Mouse (Mus musculus): ENCODE measurements around the gene Arhgap27.
"Not testable (repeated sequence)": the region's sequence is repeated elsewhere in the genome, so short reads cannot be mapped to it uniquely, and the experiment has no call there.

Gene Arhgap27

DNA sequence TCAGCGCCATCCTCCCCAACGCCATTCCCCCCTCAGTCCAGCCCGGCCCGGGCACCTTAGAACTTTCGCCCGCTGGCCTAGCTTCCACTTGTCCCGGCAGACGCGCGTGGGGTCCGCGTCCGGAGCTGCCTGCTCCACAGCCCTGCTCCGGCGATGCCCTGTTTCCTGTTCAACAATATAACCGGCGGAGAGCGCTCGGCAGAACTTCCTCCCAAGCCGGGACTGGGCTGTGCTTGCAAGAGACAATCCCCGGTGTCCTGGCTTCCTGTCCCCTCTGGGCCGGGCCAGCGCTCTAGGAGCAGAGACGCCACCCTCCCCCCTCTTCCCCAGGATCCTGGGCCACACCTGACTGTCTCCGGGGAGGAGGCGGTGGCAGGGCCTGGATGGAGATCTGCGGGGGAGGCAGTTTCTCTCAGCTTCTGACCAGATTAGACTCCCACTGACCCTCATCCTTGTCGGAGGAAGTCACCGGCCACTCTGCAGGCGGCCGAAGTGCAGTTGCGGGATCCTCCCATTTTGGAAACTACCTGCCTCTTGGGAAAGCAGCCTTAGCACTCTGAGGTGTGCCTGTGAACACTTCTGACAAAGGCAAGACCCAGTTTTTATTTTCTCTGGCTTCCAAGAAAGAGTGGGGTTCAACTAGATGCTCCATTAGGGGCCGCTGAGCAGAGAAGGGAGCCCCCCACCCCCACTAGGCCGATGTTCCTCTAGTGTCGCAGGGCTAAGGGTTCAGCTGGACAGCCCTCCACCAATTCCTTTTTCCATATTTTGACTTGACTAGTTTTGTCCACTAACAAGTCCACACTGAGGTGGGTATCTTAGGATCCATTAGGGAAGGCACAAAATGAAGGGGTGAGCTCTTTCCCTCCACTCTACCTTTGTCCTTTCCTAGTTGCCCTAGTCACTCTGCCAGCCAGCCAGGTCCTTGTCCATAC is at the start of gene Arhgap27:
Gene Arhgap27 (minus strand): TSS at position 479 of the 935 bp plus-strand sequence.
- peak; percentile 61 for DNase-seq (ENCODE audit: low spot score)

DNA sequence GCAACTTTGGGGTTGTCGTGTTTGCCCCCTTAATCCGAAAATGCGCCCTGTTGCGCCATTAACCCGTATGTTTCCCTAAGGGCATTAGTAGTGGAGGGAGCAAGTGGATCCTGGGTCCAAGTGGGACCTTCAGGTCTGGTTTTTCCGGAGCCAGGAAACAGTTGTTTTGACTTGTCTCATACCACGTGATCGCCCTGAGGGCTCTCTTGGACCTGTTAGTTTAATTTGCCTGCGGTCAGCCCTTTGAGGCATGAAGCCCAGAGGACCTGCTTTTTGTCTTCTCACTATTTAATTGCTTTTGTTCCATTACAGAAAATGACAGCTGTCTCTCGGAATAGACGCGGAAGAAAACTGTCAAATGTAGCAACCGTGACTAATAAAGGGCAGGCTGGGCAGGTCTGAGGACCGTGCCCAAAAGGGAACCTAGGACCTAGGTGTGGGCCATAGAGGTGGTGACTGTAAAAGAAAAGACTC is 49.5 kb upstream of the Arhgap27 start:
- no peak for DNase-seq (ENCODE audit: low spot score)

DNA sequence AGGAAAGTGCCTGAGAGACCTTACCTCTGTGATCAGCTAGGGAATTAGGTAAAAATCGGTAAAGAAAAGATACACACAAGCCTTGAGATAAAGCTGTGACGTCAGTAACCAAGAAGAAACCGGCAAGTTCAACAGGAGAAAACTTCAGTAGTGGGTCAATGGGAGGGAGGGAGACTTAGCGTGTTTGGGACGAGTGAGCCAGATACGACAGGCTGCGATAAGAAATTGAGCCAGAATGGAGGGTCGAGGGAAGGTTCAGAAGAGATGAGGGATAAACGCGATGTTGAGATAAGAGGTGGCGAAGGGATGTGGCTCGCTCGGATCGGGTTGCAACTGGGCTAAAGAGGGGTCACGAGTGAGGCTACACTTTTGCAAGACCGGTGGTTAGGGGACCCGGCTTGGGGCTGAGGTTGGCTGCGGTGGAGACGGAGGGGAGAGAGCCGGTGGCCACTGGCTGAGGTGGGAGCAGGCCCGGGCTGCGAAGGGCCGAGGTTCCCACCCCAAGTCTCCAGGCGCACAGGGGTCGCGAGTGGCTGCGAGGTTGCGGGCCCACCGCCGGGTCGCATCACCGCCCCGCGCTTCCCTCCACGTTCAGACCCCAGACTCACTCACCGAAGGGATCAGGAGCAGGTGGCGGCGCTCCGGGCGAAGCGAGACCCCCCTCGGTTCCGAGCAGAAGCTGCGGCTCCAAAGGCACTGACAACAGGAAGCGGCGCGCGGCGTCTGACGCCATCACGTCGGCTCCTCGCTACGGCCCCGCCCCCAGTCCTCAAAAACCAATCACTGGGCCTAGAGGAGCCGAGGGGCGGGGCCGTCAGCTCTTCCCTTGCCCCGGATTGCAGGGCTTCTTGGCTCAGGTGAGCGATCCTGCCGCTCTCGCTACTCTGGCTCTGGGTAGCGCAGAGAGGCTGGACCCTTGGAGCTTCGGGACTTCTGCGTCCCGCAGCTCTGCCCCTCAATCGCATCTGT is 48.8 kb upstream of the Arhgap27 start, which contains the start of gene Plekhm1:
Gene Plekhm1 (minus strand): TSS at position 707 of the 969 bp plus-strand sequence.
- DNase-seq (ENCODE audit: low spot score): peak; percentile 98

DNA sequence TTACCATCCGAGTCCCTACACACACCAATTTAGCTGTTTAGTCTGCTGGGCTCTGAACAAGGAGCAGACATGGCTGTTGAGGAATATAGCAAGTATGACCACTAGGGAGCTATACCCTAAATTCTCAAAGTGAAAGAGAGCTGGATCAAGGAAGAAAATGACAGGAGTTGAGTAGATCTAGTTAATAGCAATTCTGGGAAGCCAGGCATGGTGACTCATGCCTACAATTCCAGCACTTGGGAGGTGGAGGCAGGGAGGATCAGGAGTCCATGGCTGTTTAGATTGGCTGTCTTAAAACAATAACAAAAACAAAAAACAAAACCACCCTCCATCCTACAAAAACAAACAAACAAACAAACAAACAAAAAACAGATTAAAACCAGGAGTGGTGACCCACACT is 47.8 kb upstream of the Arhgap27 start:
- no peak for DNase-seq (ENCODE audit: low spot score)

DNA sequence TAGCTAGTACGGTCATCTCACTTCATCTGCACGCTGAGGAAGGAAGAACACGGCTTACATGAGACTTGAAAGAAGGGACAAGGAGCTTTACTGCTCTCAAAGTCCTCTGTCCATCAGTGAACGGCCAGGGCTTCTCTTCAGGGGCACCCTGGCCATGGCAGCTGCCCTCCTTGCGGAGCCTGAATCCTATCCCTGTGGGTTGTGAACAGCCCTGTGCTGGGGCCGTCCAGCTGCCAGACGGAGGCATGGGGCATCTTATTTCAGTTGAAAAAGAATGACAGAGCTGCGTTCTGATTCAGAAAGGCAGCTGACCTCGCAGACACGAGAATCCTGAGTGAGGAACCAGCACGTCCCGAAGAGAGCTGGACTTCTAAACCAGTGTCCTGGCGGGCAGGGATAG is 45.4 kb upstream of the Arhgap27 start:
- DNase-seq (ENCODE audit: low spot score): no peak

DNA sequence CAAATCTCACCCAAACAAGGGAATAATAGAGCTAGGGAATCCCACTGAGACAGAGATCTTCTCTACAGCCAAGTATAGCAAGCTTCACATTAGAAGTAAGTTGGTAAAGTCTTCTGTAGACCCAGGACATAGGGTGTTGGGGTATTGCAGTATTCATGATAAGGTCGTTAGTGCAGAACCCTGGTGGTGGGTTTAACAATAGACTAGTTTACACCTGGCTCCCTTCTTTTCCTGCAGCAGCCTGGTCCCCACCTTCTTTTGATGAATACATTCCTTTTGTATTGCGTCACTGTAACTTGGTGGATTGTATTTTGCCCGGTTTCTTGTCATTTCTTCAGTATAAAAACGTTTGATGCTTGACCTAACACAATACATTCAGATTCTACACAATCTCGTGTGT is 43.6 kb upstream of the Arhgap27 start:
- DNase-seq (ENCODE audit: low spot score): not testable (repeated sequence)

DNA sequence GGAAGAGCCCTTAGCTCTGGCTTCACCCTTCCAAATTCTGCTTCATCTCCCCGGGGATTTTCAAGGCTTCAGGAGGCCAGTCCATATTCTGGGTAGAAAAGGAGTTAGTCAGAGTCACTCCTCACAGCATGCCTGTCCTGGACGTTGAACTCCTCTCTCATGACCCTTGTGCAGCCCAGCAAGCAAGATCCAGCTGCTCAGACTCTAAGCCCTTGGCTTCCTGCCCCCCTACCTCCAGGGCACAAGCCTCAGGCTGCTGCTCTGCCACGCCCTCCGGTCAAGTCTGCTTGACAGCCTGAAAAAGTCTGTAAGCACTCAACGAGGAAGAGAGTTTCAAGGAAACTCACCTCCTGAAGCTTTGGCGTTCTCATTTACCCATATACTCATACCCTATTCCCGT is 43.1 kb upstream of the Arhgap27 start:
- DNase-seq (ENCODE audit: low spot score): no peak

DNA sequence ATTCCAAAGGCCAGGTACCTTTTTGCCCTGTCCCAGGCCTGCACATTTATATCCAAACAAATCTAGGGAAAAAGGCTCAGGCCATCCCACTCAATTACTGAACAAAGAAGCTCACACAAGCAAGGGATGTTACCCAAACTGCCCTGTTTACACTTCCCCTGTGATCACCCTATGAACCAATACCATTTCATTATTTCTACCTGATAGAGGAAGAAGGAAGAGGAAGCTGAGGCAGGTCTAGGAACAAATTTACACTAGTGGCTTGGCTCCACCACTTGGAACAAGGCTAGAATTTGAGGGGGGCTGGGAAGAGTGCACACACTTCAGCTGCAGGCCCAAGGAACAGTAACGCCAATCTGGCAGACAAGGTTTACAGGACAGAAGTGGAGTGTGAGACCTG is 42.3 kb upstream of the Arhgap27 start:
- no peak for DNase-seq (ENCODE audit: low spot score)

DNA sequence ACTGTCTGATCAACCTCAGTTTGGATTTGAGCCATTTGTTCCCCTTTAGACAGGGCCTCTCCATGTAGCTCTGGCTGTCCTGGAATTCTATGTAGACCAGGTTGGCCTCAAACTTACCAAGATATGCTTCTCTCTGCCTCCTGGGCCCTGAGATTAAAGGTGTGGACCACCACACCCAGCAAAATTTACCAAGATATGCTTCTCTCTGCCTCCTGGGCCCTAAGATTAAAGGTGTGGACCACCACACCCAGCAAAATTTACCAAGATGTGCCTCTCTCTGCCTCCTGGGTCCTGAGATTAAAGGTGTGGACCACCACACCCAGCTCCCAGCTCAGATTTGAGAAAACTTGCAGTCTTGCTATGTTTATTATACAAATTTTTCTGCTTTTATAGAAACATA is 41.1 kb upstream of the Arhgap27 start:
- DNase-seq (ENCODE audit: low spot score): no peak

DNA sequence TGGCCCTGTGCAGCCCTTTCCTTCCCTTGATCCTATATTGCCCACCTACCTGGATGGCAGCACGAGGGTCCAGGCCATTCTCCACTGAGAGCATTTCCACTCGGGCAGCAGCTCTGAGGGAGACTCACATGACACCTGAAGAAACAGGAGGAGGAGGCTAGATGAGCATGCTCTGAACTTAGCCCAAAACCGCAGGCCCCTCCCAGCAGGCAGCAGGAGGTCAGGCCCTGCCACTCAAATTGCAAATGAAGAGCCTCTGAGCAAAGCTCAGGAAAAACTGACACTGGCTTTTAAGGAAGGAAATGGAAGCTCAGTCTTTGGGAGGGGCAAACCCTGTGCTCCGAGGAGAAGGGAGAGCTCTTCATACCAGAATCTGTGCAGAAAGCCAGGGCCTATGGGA is 40.3 kb upstream of the Arhgap27 start:
- no peak for DNase-seq (ENCODE audit: low spot score)

DNA sequence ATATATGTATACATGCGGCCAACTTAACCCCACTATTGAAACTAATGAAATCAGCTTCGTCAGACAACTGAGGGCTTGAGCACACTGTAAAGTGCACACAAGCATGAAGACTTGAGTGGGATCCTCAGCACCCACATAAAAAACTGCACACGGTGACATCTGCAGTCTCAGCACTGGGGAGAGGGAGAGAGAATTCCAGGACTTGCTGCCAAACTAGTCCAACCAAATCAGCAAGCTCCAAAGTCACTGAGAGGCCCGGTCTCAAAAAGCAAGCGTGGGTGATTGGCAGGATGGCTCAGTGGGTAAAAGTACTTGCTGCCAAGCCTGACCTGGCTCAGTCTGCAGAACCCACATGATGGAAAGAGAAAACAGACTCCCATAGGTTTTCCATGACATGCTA is 39.2 kb upstream of the Arhgap27 start:
- DNase-seq (ENCODE audit: low spot score): no peak

DNA sequence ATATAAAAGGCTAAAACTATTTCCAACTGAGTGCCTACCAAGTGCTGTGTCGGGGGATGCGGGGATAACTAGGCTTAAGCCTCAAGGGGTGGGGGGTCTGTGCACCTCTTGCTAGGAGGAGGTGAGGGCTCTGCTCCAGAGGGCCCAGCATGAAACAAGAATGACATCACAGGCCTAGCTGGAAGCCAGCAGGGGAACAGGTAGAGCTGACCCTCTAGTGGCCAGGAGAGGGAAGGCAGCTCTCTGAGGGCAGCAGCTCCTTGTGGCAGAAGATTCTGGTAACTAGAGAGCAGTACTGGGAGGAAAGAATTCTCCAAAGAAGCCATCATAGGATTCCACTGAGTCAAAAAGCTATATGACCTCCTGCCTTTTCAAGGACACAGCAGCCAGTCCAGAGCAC is 38.7 kb upstream of the Arhgap27 start:
- peak; percentile 41 for DNase-seq (ENCODE audit: low spot score)

DNA sequence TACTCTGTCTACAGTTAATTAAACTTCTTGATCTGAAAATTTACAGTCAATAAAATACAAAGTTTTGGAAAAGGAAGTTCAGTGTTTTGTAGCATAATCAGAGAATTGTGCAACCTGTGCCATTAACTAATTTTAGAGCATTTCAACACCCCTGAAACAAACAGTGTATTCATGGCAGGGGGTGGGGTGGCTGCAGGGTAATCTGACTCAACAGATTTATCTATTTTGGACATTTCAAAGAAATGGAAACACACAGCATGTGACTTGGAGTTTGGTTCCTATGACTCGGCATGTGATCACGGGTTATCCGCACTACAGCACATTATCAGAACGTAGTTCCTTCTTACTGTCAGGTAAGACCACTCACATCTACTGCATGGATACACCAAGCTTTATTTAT is 36.5 kb upstream of the Arhgap27 start:
- no peak for DNase-seq (ENCODE audit: low spot score)

DNA sequence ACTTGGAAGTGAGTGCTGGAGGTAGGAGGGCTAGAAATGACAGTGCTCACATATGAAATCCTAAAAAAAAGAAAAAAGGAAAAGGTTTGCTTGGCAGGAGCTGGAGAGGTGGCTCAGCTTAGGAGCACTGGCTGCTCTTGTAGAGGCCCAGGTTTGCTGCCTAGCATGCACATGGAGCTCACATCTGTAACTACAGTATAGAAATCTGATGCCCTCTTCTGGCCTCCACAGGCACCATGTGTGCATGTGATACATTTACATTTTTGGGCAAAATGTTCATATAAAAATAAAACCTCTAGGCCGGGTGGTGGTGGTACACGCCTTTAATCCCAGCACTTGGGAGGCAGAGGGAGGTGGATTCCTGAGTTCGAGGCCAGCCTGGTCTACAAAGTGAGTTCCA is 35.6 kb upstream of the Arhgap27 start:
- no peak for DNase-seq (ENCODE audit: low spot score)

DNA sequence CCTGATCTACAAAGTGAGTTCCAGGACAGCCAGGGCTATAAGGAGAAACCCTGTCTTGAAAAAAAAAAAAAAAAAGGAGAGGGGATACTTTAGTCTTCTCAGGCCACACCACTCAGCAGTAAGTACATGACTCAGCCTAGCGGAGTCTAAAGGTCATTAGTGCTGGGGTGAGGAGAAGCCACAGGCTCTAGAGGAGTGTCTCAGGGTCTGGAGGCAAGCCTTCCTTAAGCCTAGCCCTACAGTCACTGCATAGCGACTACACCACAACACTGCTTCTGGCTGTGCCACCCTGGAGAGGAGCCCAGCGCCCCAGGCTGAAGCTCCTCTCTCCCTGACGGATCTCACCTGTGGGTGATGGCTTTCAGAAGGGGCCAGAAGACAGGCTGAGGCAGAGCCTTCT is 33.2 kb upstream of the Arhgap27 start:
- DNase-seq (ENCODE audit: low spot score): no peak

DNA sequence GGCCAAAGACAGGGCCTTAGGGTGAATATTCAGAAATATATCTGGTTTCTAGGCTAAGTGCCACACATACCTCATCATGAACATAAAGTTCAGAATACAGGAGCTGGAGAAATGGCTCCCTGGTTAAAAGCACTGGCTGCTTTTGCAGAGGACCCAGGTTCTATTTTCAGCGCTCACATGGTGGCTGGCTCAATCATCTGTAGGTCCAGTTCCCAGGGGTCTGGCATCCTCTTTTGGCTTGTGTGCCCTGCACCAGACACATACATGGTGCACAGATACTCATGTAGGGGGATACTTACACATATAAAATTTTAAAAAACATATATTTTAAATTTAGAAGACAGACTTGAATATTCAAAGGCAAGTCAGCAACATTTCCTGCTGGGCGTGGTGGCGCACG is 32.7 kb upstream of the Arhgap27 start:
- no peak for DNase-seq (ENCODE audit: low spot score)

DNA sequence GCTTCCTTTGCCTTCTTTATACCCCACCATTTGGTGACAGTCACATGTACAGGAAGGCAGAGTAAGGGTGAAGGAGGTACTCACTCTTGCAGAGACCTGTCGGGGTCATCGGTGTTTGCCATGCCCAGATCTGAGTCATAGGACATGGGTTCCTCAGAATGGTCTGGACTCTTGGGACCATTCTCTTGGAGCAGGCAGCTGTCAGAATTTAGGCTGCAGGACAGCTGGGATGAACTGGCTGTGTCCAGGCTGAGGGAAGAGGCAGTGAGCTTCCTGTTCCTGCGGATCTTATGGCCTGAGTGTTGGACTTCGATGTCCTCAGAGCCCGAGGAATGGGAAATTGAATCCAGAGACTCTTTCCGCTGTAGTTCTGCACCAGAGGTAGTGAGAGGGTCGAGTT is 31.1 kb upstream of the Arhgap27 start:
- DNase-seq (ENCODE audit: low spot score): no peak

DNA sequence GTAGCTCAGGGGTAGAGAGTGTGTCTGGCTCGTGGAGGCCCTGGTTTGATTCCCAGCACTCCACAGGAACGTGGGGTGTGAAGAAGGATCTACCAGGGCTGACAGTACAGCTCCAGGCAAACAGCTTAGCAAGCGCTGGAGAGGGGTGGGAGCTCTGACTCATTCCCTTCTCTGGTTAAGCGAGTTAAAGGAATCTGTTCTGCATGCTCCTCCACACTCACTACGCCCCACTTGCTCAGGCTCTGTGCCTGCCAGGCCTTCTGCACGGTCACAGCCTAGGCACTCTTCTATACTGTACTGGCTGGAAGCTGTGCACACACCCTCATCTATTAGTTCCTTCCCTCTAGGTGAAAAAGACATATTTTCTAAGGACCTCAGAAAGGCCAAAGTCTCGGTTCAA is 30.5 kb upstream of the Arhgap27 start:
- DNase-seq (ENCODE audit: low spot score): no peak

DNA sequence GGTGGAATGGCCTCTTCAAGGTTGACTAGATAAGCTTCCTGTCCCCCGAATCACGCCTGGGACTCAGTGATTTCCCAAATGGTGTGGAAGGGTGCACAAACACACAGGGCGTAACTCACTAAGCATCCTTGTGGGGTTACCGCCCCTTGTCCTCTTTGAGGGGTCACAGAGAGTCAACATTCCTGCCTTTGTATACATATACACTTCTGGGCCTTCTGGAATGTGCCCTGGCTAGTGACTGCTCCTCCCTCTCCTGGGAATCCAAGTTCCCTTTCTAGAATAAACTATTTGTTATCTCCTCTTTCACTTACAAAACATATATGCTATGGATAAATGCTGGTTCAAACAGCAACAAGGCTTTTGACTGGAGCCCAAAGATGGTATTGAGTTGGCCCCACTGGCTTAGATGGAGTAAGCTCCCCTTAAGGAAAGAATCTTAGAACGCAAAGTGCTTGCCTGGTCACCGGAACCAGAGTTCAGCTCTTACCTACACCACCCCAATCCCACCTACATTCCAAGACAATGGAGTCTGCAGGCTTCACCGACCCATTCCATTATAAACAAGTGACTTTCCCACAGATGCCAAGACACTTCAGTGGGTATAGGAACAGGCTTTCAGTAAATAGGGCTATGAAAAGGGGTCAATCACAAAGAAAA is 24.5 kb upstream of the Arhgap27 start:
- DNase-seq (ENCODE audit: low spot score): no peak

DNA sequence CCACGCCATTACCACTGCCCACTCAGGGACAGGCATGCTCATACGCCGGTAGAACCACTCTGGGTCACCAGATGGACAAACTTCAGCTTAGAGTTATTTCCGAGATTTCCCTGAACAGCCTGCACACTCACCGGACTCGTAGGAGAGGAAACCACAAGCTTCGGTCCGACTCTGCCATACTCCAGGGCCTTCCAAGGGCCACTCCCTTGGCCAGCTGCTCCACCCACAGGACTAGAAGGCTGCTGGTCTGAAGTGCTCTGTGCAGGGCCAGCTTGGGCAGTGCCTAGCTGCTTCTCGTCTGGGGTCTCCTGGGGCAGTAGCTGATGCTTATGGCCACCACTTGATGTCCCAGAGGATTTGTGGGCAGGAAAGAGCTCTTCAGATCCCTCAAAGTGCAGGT is 23.3 kb upstream of the Arhgap27 start:
- no peak for DNase-seq (ENCODE audit: low spot score)

DNA sequence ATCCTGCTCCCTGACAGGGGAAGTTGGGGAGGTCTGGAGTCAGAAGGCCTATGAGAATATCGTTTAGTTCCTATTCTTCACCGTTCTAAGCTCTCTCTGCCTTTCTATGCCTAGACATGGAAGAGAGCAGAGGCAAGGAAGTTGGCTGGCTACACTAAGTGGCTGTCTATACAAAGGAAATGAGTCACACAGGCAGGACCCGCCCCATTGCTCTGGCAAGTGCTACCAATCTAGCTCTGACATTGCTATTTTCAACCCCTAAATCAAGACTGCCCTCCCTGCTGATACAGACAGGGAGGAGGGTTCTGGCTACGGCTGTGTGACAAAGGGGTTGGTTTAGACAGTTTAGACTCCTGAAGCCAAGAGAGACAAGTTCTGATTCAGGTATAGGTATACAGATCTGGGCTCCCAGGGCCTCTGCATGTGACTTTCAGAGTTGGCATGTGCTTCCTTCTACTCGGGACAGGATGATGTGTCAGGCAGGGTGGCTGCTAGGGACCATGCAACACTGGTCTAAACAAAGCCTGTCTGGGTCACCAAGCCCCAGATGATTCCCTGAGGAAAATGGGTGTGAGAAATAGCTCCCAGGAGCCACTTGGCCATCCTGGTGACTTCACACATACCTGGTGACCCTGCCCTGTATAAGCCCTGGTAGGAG is 18.6 kb upstream of the Arhgap27 start:
- DNase-seq (ENCODE audit: low spot score): no peak

DNA sequence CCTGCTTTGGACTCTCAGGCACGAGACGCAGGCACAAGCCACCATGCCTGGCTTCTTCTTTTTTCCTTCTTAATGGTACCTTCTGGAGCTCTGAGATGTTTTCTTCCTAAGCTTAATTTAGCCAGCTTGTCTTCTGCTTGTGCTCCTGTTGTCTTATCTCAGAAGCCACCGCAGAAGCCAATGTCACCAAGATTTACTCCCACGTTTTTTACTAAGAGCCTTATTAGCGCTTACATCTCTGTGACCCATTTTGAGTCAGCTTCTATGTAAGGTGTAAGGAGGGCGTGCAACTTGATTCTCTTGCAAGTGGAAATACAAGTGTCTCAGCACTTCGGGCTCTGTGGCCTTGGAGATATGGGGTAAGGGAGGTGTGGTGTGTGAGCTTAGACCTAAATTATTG is 18.0 kb upstream of the Arhgap27 start:
- no peak for DNase-seq (ENCODE audit: low spot score)
